Mouse (Mus musculus): ENCODE data around the gene Tmem107. TPM values are rescaled to one million over a fixed set of nuclear protein-coding genes. Genes with fewer than 3 reads are reported as not detected.
A peak's percentile ranks its signal among the peaks of the same experiment; 100 is the strongest.

Gene Tmem107
- polyA plus RNA-seq, 1 experiment from 2014 or later: 30.6 TPM

DNA sequence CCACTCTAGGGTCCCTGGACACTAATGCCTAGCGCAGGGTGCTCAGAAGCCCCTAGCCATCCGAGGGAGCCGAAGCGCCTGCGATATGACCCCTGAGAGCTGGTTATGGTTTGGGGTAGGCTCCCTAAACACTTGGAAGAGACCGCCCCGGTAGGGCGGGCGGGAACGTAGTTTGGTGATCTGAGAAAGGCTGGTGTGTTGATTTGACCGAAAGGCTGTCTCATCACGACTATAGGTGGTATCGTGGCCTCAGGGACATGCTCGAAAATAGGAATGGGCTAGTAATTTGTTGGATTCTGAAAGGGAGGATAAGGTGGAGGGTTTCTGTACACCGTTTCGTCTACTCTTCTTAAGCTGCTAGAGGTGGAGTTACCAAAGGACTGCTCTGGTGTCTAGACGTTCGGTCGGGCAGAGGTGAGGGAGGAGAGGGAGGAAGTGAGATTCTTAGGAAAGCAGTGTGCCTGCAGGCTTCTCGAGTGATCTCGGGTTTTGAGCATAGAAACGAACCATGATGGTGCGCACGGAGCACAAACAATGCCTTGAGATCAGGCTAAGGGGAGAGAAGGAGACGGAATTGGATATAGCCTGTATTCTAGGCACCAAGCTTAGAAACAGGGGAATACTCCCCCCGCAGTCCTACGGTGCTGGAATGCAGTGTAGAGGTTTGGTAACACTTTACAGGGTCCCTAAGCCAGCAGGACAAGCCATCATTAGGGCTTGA is 25.1 kb downstream of the Tmem107 start:
- peak overlapping the region; percentile 95 for H3K4me2 ChIP-seq
- peak overlapping the region; percentile 64 for H3K4me3 ChIP-seq
- no peaks in the 10 kb centered on the region for H3K9me3 ChIP-seq (replicated peaks)
- H3K4me1 ChIP-seq (replicated peaks): peaks cover 56% of the 10 kb centered on the region
- H3K9ac ChIP-seq: peak overlapping the region; percentile 79
- H3K27me3 ChIP-seq (replicated peaks): no peaks in the 10 kb centered on the region
- ATAC-seq (ENCODE audit: insufficient number of reproducible peaks, low FRiP score): no peak
- peak overlapping the region; percentile 95 for H3K27ac ChIP-seq (ENCODE audit: poor library complexity, severe bottlenecking)
- WGBS: 3% methylated on average over 27 of the region's 27 CpGs
- peaks cover 21% of the 10 kb centered on the region for H3K36me3 ChIP-seq

DNA sequence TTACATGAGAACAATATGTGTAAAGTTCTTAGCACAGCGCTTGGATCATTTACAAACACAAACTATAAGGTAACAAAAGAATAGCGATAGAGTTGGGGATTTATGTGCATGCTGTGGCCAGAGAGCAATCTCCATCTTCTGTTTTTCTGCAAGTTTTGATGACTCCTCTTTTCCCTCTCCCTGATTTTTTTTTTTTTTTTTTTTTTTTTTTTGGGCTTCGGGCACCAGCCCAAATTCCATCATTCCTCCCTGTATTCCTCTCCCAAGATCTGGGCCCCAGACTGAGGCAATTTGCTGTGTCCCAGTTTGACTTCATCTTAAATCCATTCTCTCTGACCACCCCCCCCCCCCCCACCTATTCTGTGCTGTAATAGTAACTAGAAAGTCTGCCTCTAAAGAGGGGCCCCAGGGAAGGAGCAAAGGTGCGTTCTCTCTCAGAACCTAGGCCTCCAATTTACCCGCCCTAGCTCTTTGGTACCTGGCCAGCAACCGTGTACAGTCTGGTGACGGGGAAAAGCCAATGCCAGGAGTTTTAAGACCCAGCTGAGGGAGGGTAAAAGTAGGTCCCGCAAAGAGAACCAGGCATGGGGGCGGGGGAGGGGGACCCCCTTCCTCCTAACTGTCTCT is 25.9 kb downstream of the Tmem107 start:
- peak overlapping the region; percentile 95 for H3K27ac ChIP-seq (ENCODE audit: poor library complexity, severe bottlenecking)
- peak overlapping the region; percentile 95 for H3K4me2 ChIP-seq
- WGBS: 14% methylated on average over 9 of the region's 9 CpGs
- H3K27me3 ChIP-seq (replicated peaks): no peaks in the 10 kb centered on the region
- H3K9ac ChIP-seq: peak overlapping the region; percentile 79
- ATAC-seq (ENCODE audit: insufficient number of reproducible peaks, low FRiP score): no peak
- H3K4me1 ChIP-seq (replicated peaks): peaks cover 56% of the 10 kb centered on the region
- H3K9me3 ChIP-seq (replicated peaks): no peaks in the 10 kb centered on the region
- peaks cover 21% of the 10 kb centered on the region for H3K36me3 ChIP-seq
- H3K4me3 ChIP-seq: peak overlapping the region; percentile 64

DNA sequence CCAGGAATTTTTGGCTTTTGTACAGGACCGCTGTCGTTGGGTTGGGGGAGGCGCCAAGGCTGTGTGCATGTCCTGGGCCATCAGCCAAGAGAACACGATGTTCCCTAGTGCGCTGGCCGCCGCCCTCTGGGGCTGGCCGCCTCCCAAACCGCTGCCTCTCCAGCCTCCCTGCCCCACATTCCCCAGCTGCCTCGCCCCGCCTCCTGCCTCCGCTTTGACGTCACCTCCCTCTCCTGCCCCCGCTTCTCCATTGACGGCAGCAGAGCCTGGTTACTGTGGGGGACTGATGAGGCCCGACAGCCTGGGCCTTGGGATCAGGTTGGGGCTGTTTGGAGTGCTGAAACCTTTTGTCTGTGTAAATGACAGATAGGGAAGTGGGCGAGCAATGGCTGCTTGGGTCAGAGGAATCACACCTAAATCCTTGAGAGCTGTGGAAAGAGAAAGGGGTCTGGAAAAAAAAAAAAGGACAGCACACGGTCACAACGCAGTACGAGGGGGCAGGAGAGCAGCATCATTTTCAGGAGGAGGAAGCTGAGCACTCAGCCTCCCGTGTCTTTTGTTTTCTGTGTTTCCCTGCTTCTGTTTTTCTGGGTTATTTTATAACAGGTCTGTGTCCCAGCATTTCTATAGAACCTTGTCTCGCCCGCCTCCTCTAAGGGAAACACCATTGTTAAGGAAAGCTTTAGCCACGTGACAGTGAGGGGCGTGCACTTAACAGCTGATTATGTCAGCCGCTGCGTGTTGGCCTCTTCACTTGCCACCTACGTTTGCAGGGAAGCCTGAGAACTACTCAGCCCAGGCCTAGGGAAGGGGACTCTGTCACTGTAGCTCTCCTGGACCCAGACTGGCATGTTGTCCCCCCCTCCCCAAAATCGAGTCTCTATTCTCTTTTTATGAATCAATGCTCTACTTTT is 26.6 kb downstream of the Tmem107 start:
- peaks cover 23% of the 10 kb centered on the region for H3K36me3 ChIP-seq
- 2% methylated on average over 27 of the region's 29 CpGs for WGBS
- H3K9me3 ChIP-seq (replicated peaks): no peaks in the 10 kb centered on the region
- peak overlapping the region; percentile 32 for H3K4me3 ChIP-seq
- peaks cover 48% of the 10 kb centered on the region for H3K4me1 ChIP-seq (replicated peaks)
- no peaks in the 10 kb centered on the region for H3K27me3 ChIP-seq (replicated peaks)
- ATAC-seq (ENCODE audit: insufficient number of reproducible peaks, low FRiP score): peak; percentile 58
- H3K4me2 ChIP-seq: peak overlapping the region; percentile 95
- peak overlapping the region; percentile 66 for H3K9ac ChIP-seq
- peak overlapping the region; percentile 95 for H3K27ac ChIP-seq (ENCODE audit: poor library complexity, severe bottlenecking)

DNA sequence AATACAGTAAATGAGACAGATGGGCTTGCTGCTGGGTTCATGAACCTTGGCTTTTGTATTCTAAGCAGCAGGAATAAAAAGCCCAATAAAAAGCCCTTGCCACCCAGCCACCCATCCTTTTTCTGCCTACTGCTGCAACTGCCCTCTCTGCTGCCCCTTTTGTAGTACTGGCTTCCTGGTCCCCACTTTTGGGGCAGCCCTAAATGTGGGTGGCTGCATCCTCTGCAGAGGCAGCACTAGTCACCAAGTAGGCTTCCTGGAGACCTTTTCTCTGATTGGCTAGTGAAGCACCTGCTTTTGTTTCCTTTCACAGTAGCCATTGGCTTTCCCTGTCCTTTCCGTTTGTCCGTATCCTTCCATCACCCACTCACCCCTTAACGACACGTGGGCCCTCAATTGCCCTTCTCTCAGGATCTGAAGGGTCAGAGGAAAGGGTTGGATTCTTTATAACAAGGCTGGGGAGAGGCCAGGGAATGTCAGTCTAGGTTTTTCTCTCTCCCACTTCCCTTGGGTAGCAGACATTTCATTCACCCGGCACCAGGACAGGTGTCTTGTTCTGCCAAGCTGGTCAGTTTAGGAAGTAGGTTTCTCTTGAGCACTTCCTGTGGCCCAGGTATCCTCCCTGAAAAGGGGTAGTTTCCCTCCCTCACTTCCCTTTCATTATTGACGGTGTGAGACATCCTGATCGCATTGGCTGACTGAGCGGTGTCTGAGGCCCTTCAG is 27.6 kb downstream of the Tmem107 start:
- 26% methylated on average over 8 of the region's 8 CpGs for WGBS

DNA sequence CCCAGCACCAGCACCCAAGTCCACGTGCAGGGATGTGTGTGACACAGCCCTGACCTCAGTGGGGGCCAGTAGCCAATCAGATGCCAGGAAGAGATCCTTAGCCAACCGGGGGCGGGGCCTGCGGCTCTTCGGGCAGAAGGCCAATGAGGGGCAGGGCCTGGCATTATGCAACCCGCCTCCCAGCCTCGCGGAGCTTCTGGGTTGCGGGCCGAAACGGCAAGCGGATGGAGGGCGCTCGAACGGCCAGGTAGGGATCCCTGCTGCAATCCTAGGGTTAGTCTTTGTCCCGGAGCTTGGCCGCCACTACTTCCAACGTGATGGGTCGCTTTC is 28.1 kb downstream of the Tmem107 start:
- H3K4me2 ChIP-seq: peak overlapping the region; percentile 95
- no peaks in the 10 kb centered on the region for H3K9me3 ChIP-seq (replicated peaks)
- peak overlapping the region; percentile 95 for H3K27ac ChIP-seq (ENCODE audit: poor library complexity, severe bottlenecking)
- peaks cover 47% of the 10 kb centered on the region for H3K4me1 ChIP-seq (replicated peaks)
- H3K27me3 ChIP-seq (replicated peaks): no peaks in the 10 kb centered on the region
- under 1% methylated on average over 19 of the region's 19 CpGs for WGBS
- H3K9ac ChIP-seq: peak overlapping the region; percentile 78
- peaks cover 33% of the 10 kb centered on the region for H3K36me3 ChIP-seq
- peak; percentile 58 for ATAC-seq (ENCODE audit: insufficient number of reproducible peaks, low FRiP score)
- peak overlapping the region; percentile 56 for H3K4me3 ChIP-seq

More for the DNA sequence above, 27.6 kb downstream of the Tmem107 start:
- ATAC-seq (ENCODE audit: insufficient number of reproducible peaks, low FRiP score): no peak
- Histone ChIP-seq H3K4me2 (peak overlapping the region; percentile 95), H3K9ac (peak overlapping the region; percentile 66), H3K4me1 (replicated peaks) (peaks cover 47% of the 10 kb centered on the region), H3K27ac (ENCODE audit: poor library complexity, severe bottlenecking) (peak overlapping the region; percentile 95), H3K27me3 (replicated peaks) (no peaks in the 10 kb centered on the region), H3K36me3 (peaks cover 27% of the 10 kb centered on the region), H3K4me3 (peak overlapping the region; percentile 56), H3K9me3 (replicated peaks) (no peaks in the 10 kb centered on the region)

DNA sequence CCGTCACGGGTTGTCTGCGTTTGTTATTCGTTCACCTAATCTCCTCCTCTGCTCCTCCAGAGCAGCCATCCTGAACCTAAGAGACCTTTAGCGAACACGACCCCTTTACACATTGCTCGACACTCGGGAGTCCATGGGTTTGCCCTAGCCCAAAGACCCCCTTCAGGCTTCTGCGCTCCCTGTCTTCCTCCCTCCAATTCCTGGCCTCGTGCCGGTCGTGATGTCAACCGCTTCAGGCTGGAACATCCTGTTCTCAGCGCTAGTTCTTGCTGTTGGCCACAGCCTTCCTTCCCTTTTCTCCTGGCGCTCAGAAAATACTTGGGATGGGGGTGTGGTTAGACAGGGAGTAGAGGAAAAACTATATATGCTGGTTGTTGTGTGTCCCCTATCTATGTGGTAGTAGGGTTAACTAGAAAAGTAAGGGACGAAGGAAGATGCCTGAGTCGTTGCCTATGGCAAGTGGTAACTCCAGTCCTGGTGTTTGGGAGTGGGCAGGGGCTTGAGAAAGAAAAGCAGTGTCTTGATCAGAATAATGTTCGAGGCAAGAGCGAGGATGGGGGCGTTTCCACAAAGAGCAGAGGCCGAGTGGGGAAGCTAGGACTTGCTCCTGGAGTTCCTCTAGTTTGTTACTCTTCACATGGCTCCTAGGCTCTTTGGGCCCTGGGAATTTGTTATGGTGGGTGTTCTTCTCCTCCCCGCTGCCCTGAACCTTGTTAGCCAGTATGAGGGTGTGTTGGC is 28.7 kb downstream of the Tmem107 start:
- Histone ChIP-seq H3K4me1 (replicated peaks) (peaks cover 47% of the 10 kb centered on the region), H3K27me3 (replicated peaks) (no peaks in the 10 kb centered on the region), H3K4me3 (peak overlapping the region; percentile 56), H3K27ac (ENCODE audit: poor library complexity, severe bottlenecking) (peak overlapping the region; percentile 95), H3K9ac (peak overlapping the region; percentile 78), H3K4me2 (peak overlapping the region; percentile 95), H3K36me3 (peaks cover 39% of the 10 kb centered on the region), H3K9me3 (replicated peaks) (no peaks in the 10 kb centered on the region)
- ATAC-seq (ENCODE audit: insufficient number of reproducible peaks, low FRiP score): no peak
- WGBS: under 1% methylated on average over 22 of the region's 22 CpGs

DNA sequence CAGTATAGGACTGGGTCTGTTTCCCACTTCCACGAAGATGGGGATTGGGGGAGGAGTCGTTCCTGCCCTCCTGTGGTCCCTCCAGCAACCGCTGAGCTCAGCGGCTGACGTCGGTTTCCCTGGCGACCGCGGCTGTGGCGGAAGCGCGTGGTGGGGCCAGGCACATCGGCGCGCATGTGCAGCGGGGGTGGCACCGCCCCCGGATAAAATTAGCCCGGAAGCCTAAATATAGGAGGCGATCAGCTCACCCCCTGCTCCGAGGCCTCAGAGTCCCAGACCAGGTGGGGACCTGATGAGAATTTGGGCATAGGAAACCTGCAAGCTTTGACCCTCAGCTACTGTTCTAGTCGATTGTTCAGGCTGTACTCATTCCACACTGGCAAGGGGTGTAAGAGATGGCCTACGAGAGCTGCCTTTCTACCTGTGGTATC is 29.3 kb downstream of the Tmem107 start:
- peaks cover 45% of the 10 kb centered on the region for H3K36me3 ChIP-seq

DNA sequence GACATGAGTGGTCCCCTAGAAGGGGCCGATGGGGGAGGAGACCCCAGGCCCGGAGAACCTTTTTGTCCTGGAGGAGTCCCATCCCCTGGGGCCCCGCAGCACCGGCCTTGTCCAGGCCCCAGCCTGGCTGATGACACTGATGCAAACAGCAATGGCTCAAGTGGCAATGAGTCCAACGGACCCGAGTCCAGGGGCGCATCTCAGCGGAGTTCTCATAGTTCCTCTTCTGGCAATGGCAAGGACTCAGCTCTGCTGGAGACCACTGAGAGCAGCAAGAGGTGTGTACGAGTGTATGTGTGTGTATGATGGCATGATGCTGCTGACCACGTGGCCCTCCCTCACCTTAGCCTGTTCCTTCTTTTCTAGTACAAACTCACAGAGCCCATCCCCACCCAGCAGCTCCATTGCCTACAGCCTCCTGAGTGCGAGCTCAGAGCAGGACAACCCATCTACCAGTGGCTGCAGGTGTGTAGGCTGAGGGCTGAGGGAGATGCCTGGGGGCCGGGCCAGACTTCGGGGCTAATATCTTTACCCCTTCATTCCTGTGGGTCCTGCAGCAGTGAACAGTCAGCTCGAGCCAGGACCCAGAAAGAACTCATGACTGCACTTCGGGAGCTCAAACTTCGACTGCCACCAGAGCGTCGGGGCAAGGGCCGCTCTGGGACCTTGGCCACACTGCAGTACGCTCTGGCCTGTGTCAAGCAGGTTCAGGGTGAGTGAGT is 30.2 kb downstream of the Tmem107 start:
- Histone ChIP-seq H3K9ac (peak overlapping the region; percentile 78), H3K4me3 (peak overlapping the region; percentile 56), H3K27ac (ENCODE audit: poor library complexity, severe bottlenecking) (peak overlapping the region; percentile 95), H3K36me3 (peaks cover 53% of the 10 kb centered on the region), H3K4me2 (peak overlapping the region; percentile 95), H3K27me3 (replicated peaks) (no peaks in the 10 kb centered on the region), H3K4me1 (replicated peaks) (peaks cover 46% of the 10 kb centered on the region), H3K9me3 (replicated peaks) (no peaks in the 10 kb centered on the region)
- ATAC-seq (ENCODE audit: insufficient number of reproducible peaks, low FRiP score): no peak
- 88% methylated on average over 20 of the region's 20 CpGs for WGBS

More for the DNA sequence above, 29.3 kb downstream of the Tmem107 start:
- H3K27ac ChIP-seq (ENCODE audit: poor library complexity, severe bottlenecking): peak overlapping the region; percentile 95
- ATAC-seq (ENCODE audit: insufficient number of reproducible peaks, low FRiP score): peak; percentile 46
- peaks cover 47% of the 10 kb centered on the region for H3K4me1 ChIP-seq (replicated peaks)
- no peaks in the 10 kb centered on the region for H3K9me3 ChIP-seq (replicated peaks)
- H3K9ac ChIP-seq: peak overlapping the region; percentile 78
- WGBS: under 1% methylated on average over 23 of the region's 23 CpGs
- no peaks in the 10 kb centered on the region for H3K27me3 ChIP-seq (replicated peaks)
- peak overlapping the region; percentile 56 for H3K4me3 ChIP-seq
- peak overlapping the region; percentile 95 for H3K4me2 ChIP-seq

DNA sequence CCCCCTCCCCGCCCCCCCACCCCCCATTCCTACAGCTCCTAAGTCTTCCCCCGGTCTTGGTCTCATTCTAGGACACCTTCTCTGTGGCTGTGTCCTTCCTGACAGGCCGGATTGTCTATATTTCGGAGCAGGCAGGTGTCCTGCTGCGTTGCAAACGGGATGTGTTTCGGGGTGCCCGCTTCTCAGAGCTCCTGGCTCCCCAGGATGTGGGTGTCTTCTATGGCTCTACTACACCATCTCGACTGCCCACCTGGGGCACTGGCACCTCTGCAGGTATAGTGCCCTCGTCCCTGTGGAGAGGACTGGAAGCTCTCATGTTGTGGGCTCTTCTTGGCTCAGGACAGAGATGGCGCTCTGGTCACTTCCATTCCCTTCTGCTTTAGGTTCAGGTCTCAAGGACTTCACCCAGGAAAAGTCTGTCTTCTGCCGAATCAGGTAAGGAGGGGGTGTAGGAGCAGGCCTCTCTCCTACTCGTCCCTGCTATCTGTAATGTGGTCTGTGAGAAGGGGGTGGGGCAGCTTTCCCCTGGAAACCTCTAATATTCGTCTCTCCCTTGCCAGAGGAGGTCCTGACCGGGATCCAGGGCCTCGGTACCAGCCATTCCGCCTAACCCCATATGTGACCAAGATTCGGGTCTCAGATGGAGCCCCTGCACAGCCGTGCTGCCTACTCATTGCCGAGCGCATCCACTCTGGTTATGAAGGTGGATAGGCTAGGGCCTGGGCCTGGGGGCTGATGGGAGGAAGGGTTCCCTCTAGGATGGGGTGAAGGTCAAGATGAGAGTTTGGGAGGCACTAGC is 31.2 kb downstream of the Tmem107 start:
- no peaks in the 10 kb centered on the region for H3K9me3 ChIP-seq (replicated peaks)
- no peak overlapping the region for H3K9ac ChIP-seq
- WGBS: 85% methylated on average over 21 of the region's 21 CpGs
- H3K4me3 ChIP-seq: no peak overlapping the region
- H3K4me2 ChIP-seq: no peak overlapping the region
- no peaks in the 10 kb centered on the region for H3K27me3 ChIP-seq (replicated peaks)
- peaks cover 36% of the 10 kb centered on the region for H3K4me1 ChIP-seq (replicated peaks)
- peaks cover 64% of the 10 kb centered on the region for H3K36me3 ChIP-seq
- H3K27ac ChIP-seq (ENCODE audit: poor library complexity, severe bottlenecking): no peak overlapping the region
- no peak for ATAC-seq (ENCODE audit: insufficient number of reproducible peaks, low FRiP score)
